Mouse (Mus musculus) left cerebral cortex, postnatal 4 days (tissue): ENCODE data around the gene Usp21. TPM values are rescaled to one million over a fixed set of nuclear protein-coding genes. Genes with fewer than 3 reads are reported as not detected.

Experiments
- DNase-seq: peaks from one replicate; pipeline ENCODE4 v3.0.0-alpha.2; 2022
- intact Hi-C: fragments of 180-260 bp; cut with DNase I; formaldehyde crosslinking; loops from one replicate; pipeline ENCODE4 v1.15.1; 2025
- total RNA-seq, 2 experiments: library from RNA; stranded (reverse); gene quantifications; 2 replicates each; pipeline ENCODE4 v1.2.3; 2021

Gene Usp21
- total RNA-seq, 2 experiments from 2014 or later, result 60.4 to 66.4 TPM

DNA sequence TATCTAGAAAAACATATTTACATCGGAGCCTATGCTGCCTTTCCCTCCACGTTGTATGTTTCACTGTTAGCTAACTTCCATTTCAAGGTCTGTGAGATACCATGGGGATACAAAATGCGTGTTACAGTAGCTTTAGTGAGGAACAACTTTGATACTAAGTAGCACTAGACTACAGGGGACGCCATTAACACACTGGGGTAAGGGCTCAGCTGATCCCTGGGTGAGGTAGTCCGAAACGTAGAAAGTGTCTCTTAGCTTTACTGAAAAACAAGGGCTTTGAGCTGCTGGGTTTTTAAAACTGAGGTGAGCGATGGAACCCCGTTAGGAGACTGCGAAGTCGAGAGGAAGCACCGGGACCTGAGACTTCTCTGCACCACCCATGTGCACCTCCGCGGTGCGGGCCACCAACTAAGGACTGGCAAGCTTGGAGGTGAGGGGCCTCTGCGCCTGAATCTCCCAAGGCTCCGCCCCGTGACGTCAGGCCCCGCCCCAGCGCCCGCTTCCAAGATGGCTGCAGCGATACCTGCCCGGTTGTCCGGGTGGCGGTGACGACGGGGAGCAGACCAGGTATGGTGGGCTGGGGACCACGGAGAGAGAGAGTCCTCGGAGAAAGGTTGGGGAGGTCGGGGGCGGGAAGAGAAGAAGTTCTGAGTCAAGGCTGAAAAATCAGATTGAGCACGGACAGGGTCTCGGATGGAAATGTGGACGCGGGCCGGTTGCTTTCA is 17.8 kb downstream of the Usp21 start, which contains the start of gene B4galt3:
B4galt3 (plus strand) TSS at position 481 of the 725 bp plus-strand sequence.
- peak; percentile 95 for DNase-seq
- intact Hi-C loops, result no loop called here

DNA sequence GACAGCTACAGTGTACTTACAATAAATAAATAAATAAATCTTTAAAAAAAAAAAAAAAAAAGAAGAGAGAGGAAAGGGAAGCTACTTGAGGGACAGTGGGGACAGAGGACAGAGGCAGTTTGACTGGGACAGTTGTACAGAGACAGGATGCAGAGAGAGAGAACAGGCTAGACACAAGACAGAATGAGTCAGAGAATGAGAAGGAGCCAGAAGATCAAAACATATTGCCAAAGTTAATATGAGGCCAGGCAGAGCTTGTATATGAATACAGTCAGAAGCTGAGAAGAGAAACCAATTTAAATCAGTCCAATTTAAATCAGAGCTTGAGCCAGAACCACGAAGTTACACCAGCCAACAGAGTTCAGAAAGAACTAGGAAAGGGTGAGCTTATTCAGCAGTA is 19.4 kb downstream of the Usp21 start:
- no peak for DNase-seq
- intact Hi-C loops, result no loop called here

DNA sequence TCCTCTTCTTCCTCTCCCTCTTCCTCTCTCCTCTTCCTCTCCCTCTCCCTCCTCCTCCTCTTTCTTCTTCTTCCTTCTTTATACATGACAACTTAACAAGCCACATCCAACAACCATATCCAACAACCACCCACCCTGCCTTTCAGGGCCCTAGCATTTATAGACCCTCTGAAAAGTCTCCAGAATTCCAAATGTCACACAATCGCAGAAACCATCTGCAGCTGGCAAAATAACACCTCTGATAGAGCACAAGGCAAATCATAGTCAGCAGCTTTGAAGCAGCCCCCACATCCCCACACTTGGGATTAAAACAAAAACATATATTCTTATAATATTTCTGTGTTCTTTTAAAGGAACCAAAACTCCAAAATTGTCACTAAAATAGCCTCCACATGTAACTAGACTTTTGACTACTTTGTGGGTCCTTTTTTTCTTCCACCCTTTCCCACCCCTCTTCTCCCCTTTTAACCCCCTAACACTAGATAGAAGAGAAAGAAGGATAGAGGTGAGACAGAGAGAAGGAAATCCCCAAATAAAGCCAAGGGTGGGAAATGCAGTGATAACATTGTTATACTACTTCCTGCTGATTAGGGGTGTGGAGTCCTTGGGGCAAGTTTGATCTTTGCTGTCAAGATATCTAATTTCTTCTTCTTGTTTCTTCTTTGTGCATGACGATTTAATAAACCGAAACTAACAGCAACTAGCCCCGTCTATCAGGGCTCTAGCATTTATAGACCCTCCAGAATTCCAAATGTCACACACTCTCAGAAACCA is 21.6 kb downstream of the Usp21 start:
- DNase-seq, result no peak
- intact Hi-C loops, result no loop called here

DNA sequence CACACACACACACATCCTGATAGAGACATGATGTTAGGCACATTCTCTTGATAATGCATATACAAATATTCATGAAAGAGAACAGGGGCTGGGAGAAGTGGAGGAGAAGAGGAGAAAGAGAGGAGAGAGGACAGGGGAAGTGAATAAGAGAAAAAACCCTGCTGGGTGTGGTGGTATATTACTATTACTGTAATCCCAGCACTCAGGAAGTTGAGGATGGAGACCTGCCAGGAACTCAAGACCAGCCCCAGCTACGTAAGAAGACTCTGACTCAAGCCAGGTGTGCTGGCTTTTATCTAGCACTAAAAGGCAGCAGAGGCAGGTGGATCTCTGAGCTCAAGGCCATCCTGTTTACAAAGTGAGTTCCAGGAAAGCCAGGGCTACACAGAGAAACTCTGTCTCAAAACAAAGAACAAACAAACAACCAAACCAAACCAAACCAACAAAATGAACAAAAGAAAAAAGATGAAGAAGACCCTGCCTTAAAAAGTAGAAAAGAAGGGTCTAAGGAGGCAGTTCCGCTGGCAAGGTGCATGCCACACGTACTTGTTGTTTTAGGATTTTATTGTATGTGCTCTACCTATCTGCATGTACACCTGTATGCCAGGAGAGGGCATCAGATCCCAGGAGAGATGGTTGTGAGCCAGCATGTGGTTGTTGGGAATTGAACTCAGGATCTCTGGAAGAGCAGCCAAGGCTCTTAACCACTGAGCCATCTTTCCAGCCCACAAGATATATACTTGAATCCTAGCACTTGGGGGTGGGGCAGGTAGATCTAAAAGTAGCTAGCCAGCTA is 23.9 kb downstream of the Usp21 start:
- intact Hi-C loops, result no loop called here
- DNase-seq, result no peak

DNA sequence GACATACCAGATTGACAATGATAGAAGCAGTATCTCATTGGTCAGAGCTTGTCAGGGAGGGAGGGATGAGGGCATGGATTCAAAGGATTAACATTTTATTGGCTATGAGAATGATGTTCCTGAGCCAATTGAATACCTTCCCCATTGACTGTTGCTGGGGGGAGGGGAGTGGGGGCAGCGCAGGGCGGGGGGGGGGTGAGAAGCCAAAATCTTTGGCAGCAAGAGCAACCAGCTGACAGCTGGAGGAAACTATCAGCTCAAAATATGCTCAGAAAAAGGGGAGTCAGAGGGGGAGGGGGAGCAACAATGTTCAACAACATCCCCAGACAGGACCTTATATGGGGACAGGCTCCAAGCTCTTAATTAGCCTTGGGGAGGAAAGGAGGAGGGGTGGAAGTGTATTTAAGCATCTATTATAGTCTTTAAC is 24.6 kb downstream of the Usp21 start:
- peak; percentile 66 for DNase-seq
- intact Hi-C loops, result no loop called here

DNA sequence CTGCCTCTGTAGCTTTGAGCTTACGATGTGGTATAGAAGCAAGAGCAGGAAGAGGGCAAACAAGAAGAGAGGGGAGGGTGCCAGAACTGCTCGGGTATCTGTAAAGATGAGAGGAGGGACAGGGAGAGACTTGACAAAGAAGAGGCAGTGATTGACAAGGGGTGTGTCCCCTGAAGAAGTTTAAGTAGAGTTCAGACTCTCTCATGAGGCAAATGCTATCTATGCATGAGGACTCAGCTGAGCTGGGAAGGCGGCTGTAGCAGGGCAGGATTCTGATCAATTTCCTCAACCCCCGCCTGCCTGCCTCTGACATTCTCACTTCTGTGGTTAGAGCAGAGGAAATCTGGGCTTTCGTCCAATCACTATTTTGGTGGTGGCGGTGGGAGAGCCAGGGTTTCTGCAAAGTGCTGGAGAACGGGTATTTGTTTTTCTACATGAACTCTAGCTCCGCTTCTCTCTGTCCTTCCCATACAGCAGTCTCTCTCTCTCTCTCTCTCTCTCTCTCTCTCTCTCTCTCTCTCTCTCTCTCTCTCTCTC is 25.1 kb downstream of the Usp21 start:
- DNase-seq, result peak; percentile 73
- intact Hi-C loops, result no loop called here

DNA sequence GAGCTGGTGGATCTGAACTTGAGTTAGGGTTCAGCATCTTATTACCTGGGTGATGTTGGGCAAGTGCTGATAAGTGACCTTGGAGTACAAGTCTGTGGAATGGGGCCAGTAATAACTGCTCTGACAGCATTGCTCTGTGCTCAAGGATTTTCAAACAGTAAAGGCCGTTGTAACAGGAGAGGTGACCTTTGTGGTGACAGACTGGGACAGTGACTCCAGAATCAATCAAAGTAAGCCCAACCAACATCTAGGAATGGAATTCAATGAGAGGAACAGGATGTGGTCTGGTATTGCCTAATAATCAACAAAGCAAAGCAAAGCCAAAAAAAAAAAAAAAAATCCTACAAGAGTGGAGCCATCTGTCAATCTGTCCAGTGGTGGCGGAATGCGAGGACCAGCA is 27.5 kb downstream of the Usp21 start:
- no peak for DNase-seq
- intact Hi-C loops, result no loop called here

DNA sequence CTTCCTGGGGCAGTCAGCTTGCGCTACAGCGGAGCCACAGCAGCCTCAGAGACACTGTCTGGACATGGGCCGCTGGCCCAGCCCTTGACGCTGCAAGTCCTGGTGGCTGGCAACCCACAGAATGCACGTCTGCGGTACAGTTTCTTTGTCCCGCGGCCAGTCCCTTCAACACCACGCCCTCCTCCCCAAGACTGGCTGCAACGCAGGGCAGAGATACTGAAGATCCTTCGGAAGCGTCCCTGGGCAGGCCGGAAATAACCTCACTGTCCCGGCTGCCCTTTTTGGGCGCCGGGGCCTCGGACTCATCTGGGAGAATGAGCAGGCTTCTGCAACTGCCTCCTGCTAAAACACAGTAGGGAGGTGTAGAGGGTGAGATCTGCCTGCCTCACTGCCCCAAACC is 28.9 kb downstream of the Usp21 start:
- intact Hi-C loops, result no loop called here
- no peak for DNase-seq

DNA sequence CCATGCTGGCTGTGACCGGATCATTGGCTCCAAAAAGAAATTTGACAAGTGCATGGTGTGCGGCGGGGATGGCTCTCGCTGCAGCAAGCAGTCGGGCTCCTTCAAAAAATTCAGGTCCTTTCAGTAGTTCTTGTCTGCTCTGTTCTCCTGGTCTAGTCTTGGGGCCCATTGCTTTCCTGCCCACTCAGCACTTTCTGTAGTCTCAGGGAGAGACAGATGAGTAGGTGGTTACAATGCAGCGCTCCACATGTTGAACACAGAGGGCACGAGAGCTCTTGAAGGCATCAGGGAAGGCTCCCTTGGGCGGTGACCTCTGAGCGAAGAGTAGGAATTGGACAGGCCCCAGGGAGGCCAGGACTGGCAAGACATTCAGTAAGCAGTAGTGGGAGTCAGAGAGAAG is 30.0 kb downstream of the Usp21 start:
- intact Hi-C loops, result loop anchor here (2.0 kb wide), 1 partner anchor 29 kb away; no protein-coding TSS in a partner anchor
- DNase-seq, result no peak

DNA sequence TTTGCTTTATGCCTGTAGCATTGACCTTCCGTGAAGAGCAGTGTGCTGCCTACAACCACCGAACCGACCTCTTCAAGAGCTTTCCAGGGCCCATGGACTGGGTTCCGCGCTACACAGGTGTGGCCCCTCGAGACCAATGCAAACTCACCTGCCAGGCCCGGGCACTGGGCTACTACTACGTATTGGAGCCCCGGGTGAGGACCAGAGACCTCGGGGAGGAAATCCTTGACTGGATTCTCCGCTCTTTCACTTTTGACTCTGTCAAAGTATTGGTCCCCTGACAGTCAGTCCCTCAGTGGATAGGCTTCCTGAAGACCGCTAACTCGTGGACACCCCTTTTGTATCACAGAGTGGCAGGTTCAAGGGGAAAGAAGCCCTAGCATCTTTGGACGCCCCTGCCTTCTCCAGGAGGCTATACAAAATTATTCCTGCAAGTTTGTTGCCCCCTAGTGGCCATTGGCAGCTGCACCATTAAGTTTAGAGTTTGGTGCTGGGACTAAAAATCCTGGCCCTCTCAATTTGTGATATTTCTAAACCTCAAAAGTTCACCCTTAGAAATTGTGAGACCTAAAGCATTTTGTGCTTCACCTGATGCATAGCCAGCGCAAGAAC is 30.7 kb downstream of the Usp21 start:
- intact Hi-C loops, result loop anchor here (2.0 kb wide), 1 partner anchor 28 kb away; no protein-coding TSS in a partner anchor
- peak; percentile 74 for DNase-seq

DNA sequence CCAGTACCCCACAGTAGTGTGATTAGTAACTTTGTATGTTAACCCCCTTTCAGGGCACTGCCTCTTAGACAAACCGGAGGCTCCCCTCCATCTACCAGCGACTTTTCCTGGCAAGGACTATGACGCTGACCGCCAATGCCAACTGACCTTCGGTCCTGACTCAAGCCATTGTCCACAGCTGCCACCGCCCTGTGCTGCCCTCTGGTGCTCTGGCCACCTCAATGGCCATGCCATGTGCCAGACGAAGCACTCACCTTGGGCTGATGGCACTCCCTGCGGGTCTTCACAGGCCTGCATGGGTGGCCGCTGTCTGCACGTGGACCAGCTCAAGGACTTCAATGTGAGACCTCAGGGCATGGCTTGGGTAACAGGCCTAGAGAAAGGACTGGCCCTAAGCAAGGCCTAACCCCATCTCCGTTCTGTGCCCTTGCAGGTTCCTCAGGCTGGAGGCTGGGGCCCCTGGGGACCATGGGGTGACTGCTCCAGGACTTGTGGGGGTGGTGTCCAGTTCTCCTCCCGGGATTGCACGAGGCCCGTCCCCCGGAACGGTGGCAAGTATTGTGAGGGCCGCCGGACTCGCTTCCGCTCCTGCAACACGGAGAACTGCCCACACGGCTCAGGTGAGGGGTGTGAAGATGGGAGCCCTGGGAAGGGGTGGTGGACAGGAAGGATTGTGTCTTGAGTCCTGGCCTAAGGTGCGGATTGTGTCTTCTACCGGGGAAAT is 31.5 kb downstream of the Usp21 start:
- no peak for DNase-seq
- intact Hi-C loops, result loop anchor here (2.0 kb wide), 1 partner anchor 27 kb away; no protein-coding TSS in a partner anchor

DNA sequence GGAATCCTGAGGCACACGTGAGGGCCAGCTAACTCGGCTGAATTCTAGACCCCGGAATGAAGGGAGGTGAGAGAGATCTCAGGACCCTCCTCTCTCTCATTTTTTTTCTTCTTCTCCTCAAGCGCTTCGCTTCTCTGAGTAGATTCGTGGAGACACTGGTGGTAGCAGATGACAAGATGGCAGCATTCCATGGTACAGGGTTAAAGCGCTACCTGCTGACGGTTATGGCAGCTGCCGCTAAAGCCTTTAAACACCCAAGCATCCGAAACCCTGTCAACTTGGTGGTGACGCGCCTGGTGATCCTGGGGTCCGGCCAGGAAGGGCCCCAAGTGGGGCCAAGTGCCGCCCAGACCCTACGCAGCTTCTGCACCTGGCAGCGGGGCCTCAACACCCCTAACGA is 35.4 kb downstream of the Usp21 start:
- DNase-seq, result peak; percentile 44
- intact Hi-C loops, result no loop called here

DNA sequence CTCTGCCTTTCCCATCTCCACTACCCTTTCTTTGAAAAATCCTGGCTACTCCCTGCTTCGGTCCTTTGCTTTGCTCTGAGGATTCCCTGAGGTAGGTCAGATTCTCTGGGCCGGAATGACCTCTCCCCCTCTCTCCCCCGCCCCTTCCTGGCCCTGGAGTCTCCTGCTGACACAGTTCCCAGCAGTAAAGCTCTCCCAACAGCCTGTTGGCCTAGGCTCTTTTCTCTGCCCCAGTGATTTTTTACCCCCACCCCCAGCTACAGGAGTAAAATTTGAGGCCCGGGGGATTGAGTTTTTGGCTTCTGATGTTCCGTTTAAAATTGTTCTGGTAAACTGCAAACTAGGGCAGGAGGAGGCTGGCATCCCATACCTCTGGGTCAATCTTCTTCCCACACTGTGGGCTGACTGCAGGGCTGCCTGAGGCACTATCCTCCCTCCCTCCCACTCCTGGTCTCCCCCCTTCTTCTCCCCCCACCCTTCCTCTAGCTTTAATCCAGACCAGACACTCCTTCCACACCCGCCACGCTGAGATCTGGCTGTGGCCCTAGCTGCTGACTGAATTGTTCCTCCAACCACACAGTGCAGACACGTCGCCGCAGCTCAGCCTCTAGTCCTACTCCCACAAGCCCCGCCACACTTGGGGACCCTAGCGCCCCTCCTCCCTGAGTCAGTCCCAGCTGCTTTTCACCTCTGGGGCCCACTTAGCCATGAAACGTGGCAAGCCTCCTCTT is 36.0 kb downstream of the Usp21 start:
- intact Hi-C loops, result no loop called here
- peak; percentile 60 for DNase-seq

DNA sequence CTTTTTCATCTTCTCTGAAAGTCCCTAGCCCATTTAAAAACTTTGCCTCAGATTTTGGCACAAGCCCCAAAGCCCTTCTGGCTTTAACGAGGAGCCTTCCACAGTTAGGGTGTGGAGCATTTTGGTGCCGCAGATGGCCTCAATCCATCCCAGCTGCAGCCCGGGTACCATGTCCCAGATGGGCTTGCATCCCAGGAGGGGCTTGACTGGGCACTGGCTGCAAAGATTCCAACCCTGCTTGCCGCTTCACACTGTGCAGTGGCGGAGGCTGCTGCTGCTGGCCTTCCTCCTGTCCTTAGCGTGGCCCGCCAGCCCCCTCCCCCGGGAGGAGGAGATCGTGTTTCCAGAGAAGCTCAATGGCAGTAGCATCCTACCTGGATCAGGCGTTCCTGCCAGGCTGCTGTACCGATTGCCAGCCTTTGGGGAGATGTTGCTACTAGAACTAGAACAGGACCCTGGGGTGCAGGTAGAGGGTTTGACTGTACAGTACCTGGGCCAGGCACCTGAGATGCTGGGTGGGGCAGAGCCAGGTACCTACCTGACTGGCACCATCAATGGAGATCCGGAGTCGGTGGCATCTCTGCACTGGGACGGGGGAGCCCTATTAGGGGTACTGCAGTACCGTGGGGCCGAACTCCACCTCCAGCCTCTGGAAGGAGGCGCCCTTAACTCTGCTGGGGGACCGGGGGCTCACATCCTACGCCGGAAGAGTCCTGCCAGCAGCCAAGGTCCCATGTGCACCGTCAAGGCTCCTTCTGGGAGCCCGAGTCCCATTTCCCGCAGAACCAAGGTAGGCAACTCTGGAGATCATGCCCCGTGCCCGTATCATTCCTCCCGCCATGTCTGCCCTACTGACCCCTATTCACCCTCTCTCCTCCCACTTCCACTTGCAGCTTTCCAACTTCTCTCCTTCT is 36.9 kb downstream of the Usp21 start, which contains the start of gene Ndufs2:
Ndufs2 (minus strand) TSS at position 709 of the 914 bp plus-strand sequence.
- intact Hi-C loops, result no loop called here
- DNase-seq, result peak; percentile 79

DNA sequence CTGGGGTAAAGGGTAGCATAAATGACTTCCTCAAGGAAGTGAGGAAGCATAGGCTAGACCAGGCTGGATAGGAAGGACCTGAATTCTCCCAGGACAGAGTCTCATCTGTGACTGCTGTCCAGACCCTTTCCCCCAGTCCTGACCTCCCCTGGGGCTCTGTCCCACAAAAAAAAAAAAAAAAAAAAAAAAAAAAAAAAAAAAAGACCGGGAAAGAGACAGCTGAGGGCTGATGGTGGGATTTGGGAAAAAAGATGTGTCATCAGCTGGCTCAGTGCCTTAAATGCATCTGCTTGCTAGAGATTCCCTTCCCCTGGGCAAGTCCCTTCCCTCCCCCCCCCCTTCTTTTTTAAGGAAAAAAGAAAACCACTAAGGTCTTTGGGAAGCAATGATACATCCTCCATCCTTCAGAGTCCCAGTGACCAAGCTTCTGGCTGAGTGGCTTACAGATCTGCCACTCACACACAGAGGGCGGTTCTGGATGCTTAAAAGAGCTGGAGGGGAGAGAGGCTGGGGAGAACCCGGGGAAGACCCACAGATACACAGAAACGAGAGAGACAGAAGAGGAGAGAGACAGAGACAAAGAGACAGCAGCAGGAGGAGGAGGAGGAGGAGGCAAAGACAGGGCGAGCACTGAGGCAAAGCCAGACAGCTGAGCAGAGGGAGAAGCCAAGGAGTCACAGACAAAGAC is 37.7 kb downstream of the Usp21 start, which contains the start of gene Adamts4:
Adamts4 (plus strand) TSS at position 509 of the 688 bp plus-strand sequence.
- intact Hi-C loops, result no loop called here
- DNase-seq, result peak; percentile 56

DNA sequence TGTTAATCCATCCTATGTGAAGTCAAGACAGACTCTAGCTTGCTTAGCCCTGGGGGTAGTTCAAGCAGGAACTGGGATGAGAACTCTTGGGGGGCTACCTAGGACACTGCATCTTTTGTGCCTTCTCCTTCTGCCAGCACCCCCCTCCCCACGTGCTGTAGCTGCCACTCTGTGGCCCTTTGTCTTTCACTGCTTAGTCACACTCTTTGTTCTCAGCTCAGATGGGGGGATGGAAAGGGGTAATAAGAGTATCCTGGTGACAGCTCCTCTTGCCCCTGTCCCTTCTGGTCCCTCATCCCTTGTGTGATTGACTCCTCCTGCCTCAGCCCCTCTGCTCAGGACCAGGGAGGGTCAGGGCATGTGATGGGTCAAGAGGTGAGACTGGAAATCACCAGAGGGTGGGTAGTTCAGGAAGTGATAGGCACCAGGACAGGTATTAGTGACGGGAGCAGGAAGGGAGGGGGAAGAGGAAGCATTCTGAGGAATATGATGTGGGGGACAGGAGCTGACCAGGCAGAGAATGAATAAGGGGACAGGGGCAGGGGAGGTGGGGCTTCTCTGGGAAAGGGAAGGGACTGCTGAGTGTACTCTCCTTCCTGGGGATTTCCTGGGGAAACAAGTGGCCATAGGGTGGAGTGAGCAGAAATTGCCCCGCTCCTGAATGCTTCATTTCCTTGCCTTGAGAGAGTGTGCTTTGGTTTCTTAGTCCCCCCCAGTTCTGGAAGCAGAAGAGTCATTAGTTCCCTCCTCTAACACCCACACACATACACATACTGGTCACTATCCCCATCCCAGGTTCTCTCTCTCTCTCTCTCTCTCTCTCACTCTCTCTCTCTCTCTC is 39.2 kb downstream of the Usp21 start:
- DNase-seq, result no peak
- intact Hi-C loops, result no loop called here
